Mouse (Mus musculus) limb, embryonic 14.5 days (tissue): ENCODE data around the gene 4930544D05Rik. TPM values are rescaled to one million over a fixed set of nuclear protein-coding genes. Genes with fewer than 3 reads are reported as not detected.
A peak's percentile ranks its signal among the peaks of the same experiment; 100 is the strongest.

Source experiments
- ATAC-seq: fragments of 200-750 bp; cut with Nextera tagmentation; 2 replicates; pipeline ENCODE4 v1.8.0; 2017; ENCODE audit warnings: low read depth, moderate number of reproducible peaks, moderate TSS enrichment; ENCODE audit not compliant: low FRiP score
- DNase-seq: peaks from one replicate; pipeline ENCODE4 v3.0.0-alpha.2; 2015; ENCODE audit warnings: low spot score
- H3K27ac ChIP-seq: fragments of 300-500 bp; sonication (generic); replicated peaks from 2 replicates; pipeline ENCODE4 v1.5.1; 2014; ENCODE audit warnings: low read depth, mild to moderate bottlenecking, low read length, moderate library complexity, mixed read lengths
- H3K27me3 ChIP-seq: fragments of 300-500 bp; sonication (generic); 2 replicates; pipeline ENCODE4 v1.6.1; 2014; ENCODE audit warnings: low read length, mixed read lengths; ENCODE audit not compliant: control insufficient read depth, insufficient read depth
- H3K36me3 ChIP-seq: fragments of 300-500 bp; sonication (generic); 2 replicates; pipeline ENCODE4 v1.6.1; 2014; ENCODE audit warnings: mild to moderate bottlenecking, low read length, moderate library complexity, mixed read lengths; ENCODE audit not compliant: control insufficient read depth, insufficient read depth
- H3K4me1 ChIP-seq: fragments of 300-500 bp; sonication (generic); 2 replicates; pipeline ENCODE4 v1.6.1; 2014; ENCODE audit warnings: antibody characterized with exemption, low read length, mixed read lengths; ENCODE audit not compliant: control insufficient read depth, insufficient read depth
- H3K4me2 ChIP-seq: fragments of 300-500 bp; sonication (generic); replicated peaks from 2 replicates; pipeline ENCODE4 v1.6.1; 2014; ENCODE audit warnings: low read depth, mild to moderate bottlenecking, low read length, moderate library complexity; ENCODE audit not compliant: severe bottlenecking
- H3K4me3 ChIP-seq: fragments of 300-500 bp; sonication (generic); replicated peaks from 2 replicates; pipeline ENCODE4 v1.5.1; 2014; ENCODE audit warnings: low read length
- H3K9ac ChIP-seq: fragments of 300-500 bp; sonication (generic); 2 replicates; pipeline ENCODE4 v1.6.1; 2014; ENCODE audit warnings: mild to moderate bottlenecking, low read depth, low read length, moderate library complexity; ENCODE audit not compliant: severe bottlenecking
- H3K9me3 ChIP-seq: fragments of 300-500 bp; sonication (generic); 2 replicates; pipeline ENCODE4 v1.6.1; 2016; ENCODE audit warnings: low read length; ENCODE audit not compliant: control insufficient read depth
- POLR2A ChIP-seq: fragments of 200-500 bp; IDR thresholded peaks from 2 replicates; pipeline ENCODE4 v1.8.0; 2012; ENCODE audit warnings: inconsistent platforms, mild to moderate bottlenecking, moderate library complexity, borderline replicate concordance; ENCODE audit not compliant: insufficient read depth, insufficient read length; ENCODE audit errors: extremely low read depth
- WGBS: fragments of 180-500 bp; shearing (Covaris S2); extraction: QIAGEN DNeasy Blood & Tissue Kit; methylation state at CpG from one replicate; pipeline ENCODE4 v1.1.7; 2014; 5-methylcytosine and 5-hydroxymethylcytosine counted together
- polyA plus RNA-seq, 2 experiments: library from polyadenylated mRNA; depleted of rRNA in 1 of 2; stranded (reverse) in 1 of 2; unstranded in 1 of 2; fragments of >200 nt; fragmentation: Nextera tagmentation in 1 of 2; extraction: Ambion mirVana in 1 of 2; gene quantifications; 2 replicates each; pipeline versions ENCODE4 v1.2.1 to v1.2.3; 2012 to 2014

4930544D05Rik gene
- polyA plus RNA-seq, 2 experiments: not detected

- TF ChIP-seq POLR2A: no peak
- Histone ChIP-seq H3K9ac (no peak overlapping the region), H3K27me3 (no peaks in the 10 kb centered on the region), H3K4me2 (no peak overlapping the region), H3K9me3 (no peaks in the 10 kb centered on the region), H3K27ac (no peak overlapping the region), H3K36me3 (peaks cover 15% of the 10 kb centered on the region), H3K4me3 (no peak overlapping the region), H3K4me1 (no peaks in the 10 kb centered on the region)
- no peak for ATAC-seq
- DNase-seq: no peak
- 82% methylated on average over 8 of the region's 8 CpGs for WGBS
Observed at GRCm38 (mm10) chr11:70639976-70640375, 24.3 kb downstream of the 4930544D05Rik start.

- no peaks in the 10 kb centered on the region for H3K27me3 ChIP-seq
- H3K4me1 ChIP-seq: peaks cover 10% of the 10 kb centered on the region
- H3K9ac ChIP-seq: no peak overlapping the region
- no peak for DNase-seq
- no peak overlapping the region for H3K27ac ChIP-seq
- TF ChIP-seq POLR2A: no peak
- no peaks in the 10 kb centered on the region for H3K9me3 ChIP-seq
- no peak overlapping the region for H3K4me3 ChIP-seq
- 83% methylated on average over 7 of the region's 7 CpGs for WGBS
- peaks cover 24% of the 10 kb centered on the region for H3K36me3 ChIP-seq
- no peak overlapping the region for H3K4me2 ChIP-seq
- ATAC-seq: no peak
Observed at GRCm38 (mm10) chr11:70641241-70641640, 25.6 kb downstream of the 4930544D05Rik start.

- ATAC-seq (no peak), DNase-seq (no peak)
- Histone ChIP-seq H3K9ac (no peak overlapping the region), H3K9me3 (no peaks in the 10 kb centered on the region), H3K4me3 (no peak overlapping the region), H3K36me3 (peaks cover 24% of the 10 kb centered on the region), H3K4me2 (no peak overlapping the region), H3K27ac (no peak overlapping the region), H3K27me3 (no peaks in the 10 kb centered on the region), H3K4me1 (peaks cover 13% of the 10 kb centered on the region)
- TF ChIP-seq POLR2A: no peak
- 90% methylated on average over 6 of the region's 6 CpGs for WGBS
Observed at GRCm38 (mm10) chr11:70643051-70643450, 27.4 kb downstream of the 4930544D05Rik start.

GRCm38 (mm10) chr11:70644564-70645103 is 29.0 kb downstream of the 4930544D05Rik start:
- no peak overlapping the region for H3K9ac ChIP-seq
- peaks cover 39% of the 10 kb centered on the region for H3K36me3 ChIP-seq
- H3K4me2 ChIP-seq: no peak overlapping the region
- peaks cover 19% of the 10 kb centered on the region for H3K4me1 ChIP-seq
- H3K9me3 ChIP-seq: no peaks in the 10 kb centered on the region
- no peak for ATAC-seq
- no peaks in the 10 kb centered on the region for H3K27me3 ChIP-seq
- no peak overlapping the region for H3K27ac ChIP-seq
- TF ChIP-seq POLR2A: no peak
- no peak for DNase-seq
- WGBS: 94% methylated on average over 8 of the region's 8 CpGs
- H3K4me3 ChIP-seq: no peak overlapping the region

- no peaks in the 10 kb centered on the region for H3K9me3 ChIP-seq
- peaks cover 49% of the 10 kb centered on the region for H3K36me3 ChIP-seq
- TF ChIP-seq POLR2A: no peak
- peak overlapping the region; percentile 86 for H3K9ac ChIP-seq
- 93% methylated on average over 12 of the region's 12 CpGs for WGBS
- no peak overlapping the region for H3K27ac ChIP-seq
- H3K4me2 ChIP-seq: peak overlapping the region; percentile 91
- no peaks in the 10 kb centered on the region for H3K27me3 ChIP-seq
- ATAC-seq (no peak), DNase-seq (no peak)
- H3K4me1 ChIP-seq: peaks cover 19% of the 10 kb centered on the region
- peak overlapping the region; percentile 75 for H3K4me3 ChIP-seq
Observed at GRCm38 (mm10) chr11:70645461-70646258, 30.0 kb downstream of the 4930544D05Rik start.

GRCm38 (mm10) chr11:70646259-70646555 is 30.6 kb downstream of the 4930544D05Rik start:
- H3K9me3 ChIP-seq: no peaks in the 10 kb centered on the region
- peak overlapping the region; percentile 86 for H3K27ac ChIP-seq
- H3K4me2 ChIP-seq: peak overlapping the region; percentile 91
- WGBS: 24% methylated on average over 3 of the region's 3 CpGs
- peaks cover 22% of the 10 kb centered on the region for H3K4me1 ChIP-seq
- H3K27me3 ChIP-seq: no peaks in the 10 kb centered on the region
- H3K36me3 ChIP-seq: peaks cover 55% of the 10 kb centered on the region
- no peak for DNase-seq
- peak overlapping the region; percentile 75 for H3K4me3 ChIP-seq
- ATAC-seq: no peak
- TF ChIP-seq POLR2A: no peak
- peak overlapping the region; percentile 86 for H3K9ac ChIP-seq
